Mouse (Mus musculus): ENCODE results near the gene Fam136a. TPM values are rescaled to one million over a fixed set of nuclear protein-coding genes. Genes with fewer than 3 reads are reported as not detected.

Gene Fam136a
- polyA plus RNA-seq, 1 experiment, result 56.0 TPM

- TF ChIP-seq CTCF (IDR thresholded peaks at IDR 0.05; ENCODE audit: low read depth, low read length) (peak; percentile 59), POLR2A (IDR thresholded peaks at IDR 0.05; ENCODE audit: insufficient read depth, low read length) (no peak), EP300 (IDR thresholded peaks at IDR 0.05; ENCODE audit: insufficient read depth, low read depth, low read length) (no peak)
- no peaks in the 10 kb centered on the region for H3K36me3 ChIP-seq (ENCODE audit: control insufficient read depth, insufficient read depth, low read length, poor library complexity, severe bottlenecking)
- no peak overlapping the region for H3K27ac ChIP-seq (ENCODE audit: insufficient read depth, low read length)
- no peak overlapping the region for H3K9ac ChIP-seq (ENCODE audit: low read depth, poor library complexity, severe bottlenecking)
- H3K9me3 ChIP-seq (replicated peaks; ENCODE audit: control insufficient read depth, insufficient read depth, low read length, poor library complexity, severe bottlenecking), result no peaks in the 10 kb centered on the region
- H3K4me3 ChIP-seq (ENCODE audit: low read depth, low read length), result peak overlapping the region; percentile 55; the same call in 1 of the 2 replicates
- H3K27me3 ChIP-seq (ENCODE audit: control insufficient read depth, insufficient read depth, low read length, poor library complexity, severe bottlenecking), result no peaks in the 10 kb centered on the region
- H3K4me1 ChIP-seq (ENCODE audit: control insufficient read depth, insufficient read depth, low read length), result peaks cover 3% of the 10 kb centered on the region
Measured at GRCm38 (mm10) chr6:86400972-86401371, 35.5 kb downstream of the Fam136a start.

DNA sequence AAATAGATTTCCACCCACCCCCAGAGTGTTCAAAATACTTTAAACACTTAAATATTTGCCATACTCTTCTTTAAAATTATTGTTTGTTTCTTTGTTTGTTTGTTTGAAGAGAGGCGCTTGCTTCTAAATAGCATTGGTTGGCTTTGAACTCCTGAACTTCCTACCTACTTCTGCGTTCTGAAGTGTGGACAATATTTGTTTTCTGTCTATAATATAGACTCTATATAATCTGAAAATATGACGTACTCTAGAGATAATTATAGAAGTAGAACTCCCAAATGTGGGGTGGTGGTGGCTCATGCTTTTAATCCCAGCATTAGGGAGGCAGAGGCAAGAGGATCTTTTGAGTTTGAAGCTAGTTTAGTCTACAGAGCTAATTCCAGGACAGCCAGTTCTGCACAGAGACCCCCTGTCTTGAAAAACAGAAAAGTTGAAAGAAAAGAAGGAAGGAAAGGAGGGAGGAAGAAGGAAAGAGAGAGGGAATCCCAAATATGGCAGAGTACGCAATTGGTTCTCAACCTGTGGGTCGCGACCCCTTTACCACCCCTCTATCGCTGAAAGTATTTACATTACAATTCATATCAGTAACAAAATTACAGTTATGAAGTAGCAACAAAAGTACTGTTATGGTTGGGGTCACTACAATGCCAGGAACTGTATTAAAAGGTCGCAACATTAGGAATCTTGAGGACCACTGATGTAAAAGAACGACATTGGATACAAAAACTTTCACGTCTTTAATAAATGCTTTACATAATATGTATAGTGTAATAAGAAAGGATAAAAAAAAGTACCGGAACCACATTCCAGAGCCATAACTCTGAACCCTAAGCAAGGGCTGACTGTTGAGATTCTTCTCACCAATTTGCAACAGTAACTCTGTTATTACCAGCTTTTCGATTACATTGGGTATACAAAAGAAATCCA is 37.5 kb downstream of the Fam136a start:
- Histone ChIP-seq H3K36me3 (ENCODE audit: control insufficient read depth, insufficient read depth, low read length, poor library complexity, severe bottlenecking) (peaks cover 9% of the 10 kb centered on the region), H3K27me3 (ENCODE audit: control insufficient read depth, insufficient read depth, low read length, poor library complexity, severe bottlenecking) (no peaks in the 10 kb centered on the region), H3K27ac (ENCODE audit: insufficient read depth, low read length) (no peak overlapping the region), H3K9me3 (replicated peaks; ENCODE audit: control insufficient read depth, insufficient read depth, low read length, poor library complexity, severe bottlenecking) (no peaks in the 10 kb centered on the region), H3K9ac (ENCODE audit: low read depth, poor library complexity, severe bottlenecking) (peak overlapping the region; percentile 50; the same call in 1 of the 2 replicates), H3K4me3 (ENCODE audit: low read depth, low read length) (peak overlapping the region; percentile 49), H3K4me1 (ENCODE audit: control insufficient read depth, insufficient read depth, low read length) (peaks cover 3% of the 10 kb centered on the region)
- TF ChIP-seq EP300 (IDR thresholded peaks at IDR 0.05; ENCODE audit: insufficient read depth, low read depth, low read length), result no peak
- no peak for TF ChIP-seq POLR2A (IDR thresholded peaks at IDR 0.05; ENCODE audit: insufficient read depth, low read length)
- TF ChIP-seq CTCF (IDR thresholded peaks at IDR 0.05; ENCODE audit: low read depth, low read length), result no peak

- Histone ChIP-seq H3K4me3 (ENCODE audit: low read depth, low read length) (peak overlapping the region; percentile 7), H3K27ac (ENCODE audit: insufficient read depth, low read length) (no peak overlapping the region), H3K27me3 (ENCODE audit: control insufficient read depth, insufficient read depth, low read length, poor library complexity, severe bottlenecking) (no peaks in the 10 kb centered on the region), H3K9ac (ENCODE audit: low read depth, poor library complexity, severe bottlenecking) (no peak overlapping the region), H3K36me3 (ENCODE audit: control insufficient read depth, insufficient read depth, low read length, poor library complexity, severe bottlenecking) (peaks cover 9% of the 10 kb centered on the region), H3K9me3 (replicated peaks; ENCODE audit: control insufficient read depth, insufficient read depth, low read length, poor library complexity, severe bottlenecking) (no peaks in the 10 kb centered on the region), H3K4me1 (ENCODE audit: control insufficient read depth, insufficient read depth, low read length) (peaks cover 3% of the 10 kb centered on the region)
- TF ChIP-seq EP300 (IDR thresholded peaks at IDR 0.05; ENCODE audit: insufficient read depth, low read depth, low read length), result no peak
- TF ChIP-seq POLR2A (IDR thresholded peaks at IDR 0.05; ENCODE audit: insufficient read depth, low read length), result no peak
- no peak for TF ChIP-seq CTCF (IDR thresholded peaks at IDR 0.05; ENCODE audit: low read depth, low read length)
Measured at GRCm38 (mm10) chr6:86403728-86404099, 38.3 kb downstream of the Fam136a start.

DNA sequence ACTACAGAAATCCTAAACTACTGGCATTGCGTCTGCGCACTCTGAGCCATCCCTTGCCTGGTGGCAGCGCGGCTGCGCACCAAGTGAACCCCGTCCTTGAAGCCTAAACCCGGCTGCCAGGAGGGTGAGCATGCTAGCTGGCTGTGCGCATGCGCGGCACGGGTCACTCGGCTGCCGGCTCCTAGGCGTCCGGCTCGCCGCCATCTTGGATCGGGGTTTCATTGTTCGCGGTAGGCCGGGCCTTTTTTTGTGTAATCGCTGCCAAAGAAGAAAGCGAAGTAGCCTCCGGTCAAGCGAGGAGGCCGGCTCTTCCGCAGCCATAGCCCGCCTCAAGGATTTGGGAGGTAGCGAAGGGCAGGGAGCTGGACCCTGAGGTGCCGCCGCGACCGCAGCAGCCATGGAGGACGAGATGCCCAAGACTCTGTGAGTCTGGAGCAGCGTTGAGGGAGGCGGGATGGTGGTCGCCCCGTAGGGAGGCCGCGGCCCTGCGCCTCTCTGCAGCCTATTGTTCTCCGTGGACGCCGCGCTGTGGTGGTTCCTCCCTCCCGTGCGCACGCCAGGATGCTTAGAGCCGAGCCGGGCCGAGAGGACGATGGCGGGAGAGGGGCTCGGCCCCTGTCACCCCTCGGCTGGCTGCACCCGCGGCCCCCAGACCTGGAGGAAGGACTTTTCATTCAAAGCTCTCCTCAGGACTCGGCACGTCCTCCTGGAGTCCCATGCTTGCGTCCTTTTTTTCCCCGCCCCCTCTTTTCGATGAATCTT is 38.8 kb downstream of the Fam136a start, which contains the start of gene Tia1:
Tia1 (plus strand) TSS at position 120 of the 762 bp plus-strand sequence.
- Histone ChIP-seq H3K4me3 (ENCODE audit: low read depth, low read length) (peak within 1 kb of the TSS; percentile 81), H3K36me3 (ENCODE audit: control insufficient read depth, insufficient read depth, low read length, poor library complexity, severe bottlenecking) (peaks cover 9% of the 10 kb centered on the region), H3K27me3 (ENCODE audit: control insufficient read depth, insufficient read depth, low read length, poor library complexity, severe bottlenecking) (no peaks in the 10 kb centered on the region), H3K9me3 (replicated peaks; ENCODE audit: control insufficient read depth, insufficient read depth, low read length, poor library complexity, severe bottlenecking) (no peaks in the 10 kb centered on the region), H3K4me1 (ENCODE audit: control insufficient read depth, insufficient read depth, low read length) (peaks cover 3% of the 10 kb centered on the region), H3K9ac (ENCODE audit: low read depth, poor library complexity, severe bottlenecking) (peak within 1 kb of the TSS; percentile 74), H3K27ac (ENCODE audit: insufficient read depth, low read length) (peak within 1 kb of the TSS; percentile 58)
- TF ChIP-seq CTCF (IDR thresholded peaks at IDR 0.05; ENCODE audit: low read depth, low read length), result no peak
- no peak for TF ChIP-seq EP300 (IDR thresholded peaks at IDR 0.05; ENCODE audit: insufficient read depth, low read depth, low read length)
- TF ChIP-seq POLR2A (IDR thresholded peaks at IDR 0.05; ENCODE audit: insufficient read depth, low read length), result no peak

DNA sequence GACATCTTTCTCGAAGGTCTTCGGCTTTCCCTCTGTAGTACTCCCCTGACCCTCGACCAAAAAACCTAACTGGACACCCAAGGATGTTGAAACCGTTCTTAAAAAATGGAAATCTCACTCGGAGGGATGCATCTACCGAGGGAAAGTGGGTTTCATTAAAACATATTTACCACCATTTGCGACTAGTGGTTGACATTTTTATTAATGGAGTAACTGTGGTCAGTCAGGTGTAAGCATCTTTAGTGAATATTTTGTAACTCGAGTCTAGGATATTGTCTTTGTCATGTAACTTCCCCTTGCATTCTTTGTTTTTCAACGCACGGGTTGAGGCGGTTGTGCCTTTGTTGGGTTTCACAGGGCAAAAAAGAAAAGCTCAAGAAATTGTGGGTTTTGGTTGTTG is 39.5 kb downstream of the Fam136a start:
- Histone ChIP-seq H3K9ac (ENCODE audit: low read depth, poor library complexity, severe bottlenecking) (peak overlapping the region; percentile 74), H3K4me3 (ENCODE audit: low read depth, low read length) (peak overlapping the region; percentile 68), H3K9me3 (replicated peaks; ENCODE audit: control insufficient read depth, insufficient read depth, low read length, poor library complexity, severe bottlenecking) (no peaks in the 10 kb centered on the region), H3K27ac (ENCODE audit: insufficient read depth, low read length) (peak overlapping the region; percentile 58), H3K27me3 (ENCODE audit: control insufficient read depth, insufficient read depth, low read length, poor library complexity, severe bottlenecking) (no peaks in the 10 kb centered on the region), H3K4me1 (ENCODE audit: control insufficient read depth, insufficient read depth, low read length) (peaks cover 3% of the 10 kb centered on the region), H3K36me3 (ENCODE audit: control insufficient read depth, insufficient read depth, low read length, poor library complexity, severe bottlenecking) (peaks cover 9% of the 10 kb centered on the region)
- TF ChIP-seq EP300 (IDR thresholded peaks at IDR 0.05; ENCODE audit: insufficient read depth, low read depth, low read length), result no peak
- no peak for TF ChIP-seq POLR2A (IDR thresholded peaks at IDR 0.05; ENCODE audit: insufficient read depth, low read length)
- no peak for TF ChIP-seq CTCF (IDR thresholded peaks at IDR 0.05; ENCODE audit: low read depth, low read length)

Data from ES-Bruce4 (cell line).